Mouse (Mus musculus): ENCODE data around the gene Atad1. TPM values are rescaled to one million over a fixed set of nuclear protein-coding genes. Genes with fewer than 3 reads are reported as not detected.
A peak's percentile ranks its signal among the peaks of the same experiment; 100 is the strongest.

Gene Atad1
- polyA plus RNA-seq, 1 experiment from 2014 or later = 113 TPM

GRCm38 (mm10) chr19:32757831-32758792, 18.5 kb upstream of the Atad1 start:
- ATAC-seq (ENCODE audit: low read depth) = peak; percentile 12

GRCm38 (mm10) chr19:32756900-32757725, 17.5 kb upstream of the Atad1 start, which contains the start of gene Pten:
TSS of gene Pten (plus strand) at chr19:32757497.
- no peaks in the 10 kb centered on the region for H3K27me3 ChIP-seq
- H3K9me3 ChIP-seq = no peaks in the 10 kb centered on the region
- H3K27ac ChIP-seq (replicated peaks) = peak within 1 kb of the TSS; percentile 99
- ATAC-seq (ENCODE audit: low read depth) = peak; percentile 90
- WGBS = under 1% methylated on average over 53 of the region's 77 CpGs
- peak within 1 kb of the TSS; percentile 100 for H3K9ac ChIP-seq
- H3K4me1 ChIP-seq (replicated peaks) = peaks cover 39% of the 10 kb centered on the region
- H3K4me2 ChIP-seq = peak within 1 kb of the TSS; percentile 96
- H3K36me3 ChIP-seq = no peaks in the 10 kb centered on the region
- H3K4me3 ChIP-seq = peak within 1 kb of the TSS; percentile 96

More at GRCm38 (mm10) chr19:32757831-32758792, 18.5 kb upstream of the Atad1 start:
- under 1% methylated on average over 58 of the region's 69 CpGs for WGBS
- H3K9ac ChIP-seq = peak overlapping the region; percentile 100
- no peaks in the 10 kb centered on the region for H3K9me3 ChIP-seq
- H3K36me3 ChIP-seq = no peaks in the 10 kb centered on the region
- peak overlapping the region; percentile 96 for H3K4me2 ChIP-seq
- H3K4me3 ChIP-seq = peak overlapping the region; percentile 96
- no peaks in the 10 kb centered on the region for H3K27me3 ChIP-seq
- peaks cover 49% of the 10 kb centered on the region for H3K4me1 ChIP-seq (replicated peaks)
- H3K27ac ChIP-seq (replicated peaks) = peak overlapping the region; percentile 99

DNA sequence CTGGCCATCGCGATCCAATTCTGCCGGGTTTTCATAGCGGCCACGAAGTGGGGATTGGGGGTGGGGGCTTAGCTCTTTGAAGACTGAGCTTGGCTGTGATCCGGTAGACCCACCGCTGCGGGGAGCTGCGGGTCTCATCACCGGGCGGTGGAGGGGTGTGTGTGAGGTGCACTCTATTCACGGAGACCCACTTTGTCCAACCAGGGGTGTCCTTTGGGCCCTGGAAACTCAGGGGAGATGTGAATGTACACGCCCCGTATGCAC, 17.0 kb upstream of the Atad1 start:
- Histone ChIP-seq H3K27ac (replicated peaks) (peak overlapping the region; percentile 99), H3K4me3 (peak overlapping the region; percentile 96), H3K4me1 (replicated peaks) (peaks cover 38% of the 10 kb centered on the region), H3K27me3 (no peaks in the 10 kb centered on the region), H3K9ac (peak overlapping the region; percentile 93), H3K36me3 (no peaks in the 10 kb centered on the region), H3K9me3 (no peaks in the 10 kb centered on the region), H3K4me2 (peak overlapping the region; percentile 94)
- ATAC-seq (ENCODE audit: low read depth) = peak; percentile 73
- 0% methylated on average over 14 of the region's 14 CpGs for WGBS

DNA sequence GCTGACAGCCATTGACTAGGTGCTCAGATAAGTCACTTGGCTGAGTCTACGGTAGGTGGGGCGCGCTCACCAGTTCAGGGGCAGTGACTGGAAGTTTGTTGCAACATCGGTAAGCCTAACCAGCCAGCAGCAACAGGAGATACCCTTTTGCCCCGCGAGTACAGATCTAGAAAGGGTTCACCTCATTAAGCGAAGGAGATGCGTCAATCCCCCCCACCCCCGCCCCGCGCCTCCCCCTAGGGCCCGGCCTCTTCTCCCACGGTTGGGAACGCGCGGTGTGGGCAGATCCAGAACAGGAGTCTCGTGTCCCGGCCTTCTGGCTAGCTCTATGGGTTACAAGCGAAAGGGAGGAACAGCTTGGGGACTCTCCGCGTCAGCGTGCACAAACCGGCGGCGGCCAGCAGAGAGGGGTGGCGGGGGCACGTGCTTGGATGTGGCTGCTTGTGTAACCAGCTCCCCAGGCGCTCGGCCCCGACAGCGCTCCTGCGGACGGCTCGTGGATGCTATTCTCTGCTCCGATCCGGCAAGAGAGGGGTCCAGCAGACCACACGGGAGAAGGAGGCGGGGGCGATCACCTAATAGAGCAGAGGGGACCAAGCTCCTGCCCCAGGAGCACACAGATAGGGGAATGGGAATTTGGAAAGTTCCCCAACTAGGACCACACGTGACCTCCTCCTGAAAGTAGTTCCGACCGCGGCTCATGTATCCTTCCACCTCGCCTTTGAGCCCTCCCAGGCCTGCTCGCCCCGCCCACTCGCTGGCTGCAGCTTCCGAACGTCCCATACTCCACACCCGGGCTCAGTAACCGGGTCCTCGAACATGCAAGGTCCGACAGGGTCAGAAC, 16.4 kb upstream of the Atad1 start:
- Histone ChIP-seq H3K4me2 (peak overlapping the region; percentile 94), H3K9me3 (no peaks in the 10 kb centered on the region), H3K9ac (peak overlapping the region; percentile 93), H3K27ac (replicated peaks) (peak overlapping the region; percentile 99), H3K36me3 (no peaks in the 10 kb centered on the region), H3K4me1 (replicated peaks) (peaks cover 34% of the 10 kb centered on the region), H3K27me3 (no peaks in the 10 kb centered on the region), H3K4me3 (peak overlapping the region; percentile 96)
- WGBS = under 1% methylated on average over 53 of the region's 53 CpGs
- peak; percentile 86 for ATAC-seq (ENCODE audit: low read depth)

GRCm38 (mm10) chr19:32755104-32755791, 15.7 kb upstream of the Atad1 start:
- no peaks in the 10 kb centered on the region for H3K36me3 ChIP-seq
- H3K27ac ChIP-seq (replicated peaks) = peak overlapping the region; percentile 99
- H3K4me1 ChIP-seq (replicated peaks) = peaks cover 27% of the 10 kb centered on the region
- ATAC-seq (ENCODE audit: low read depth) = no peak
- peak overlapping the region; percentile 96 for H3K4me3 ChIP-seq
- H3K27me3 ChIP-seq = no peaks in the 10 kb centered on the region
- no peaks in the 10 kb centered on the region for H3K9me3 ChIP-seq
- H3K4me2 ChIP-seq = peak overlapping the region; percentile 94
- H3K9ac ChIP-seq = peak overlapping the region; percentile 93
- 3% methylated on average over 12 of the region's 12 CpGs for WGBS

DNA sequence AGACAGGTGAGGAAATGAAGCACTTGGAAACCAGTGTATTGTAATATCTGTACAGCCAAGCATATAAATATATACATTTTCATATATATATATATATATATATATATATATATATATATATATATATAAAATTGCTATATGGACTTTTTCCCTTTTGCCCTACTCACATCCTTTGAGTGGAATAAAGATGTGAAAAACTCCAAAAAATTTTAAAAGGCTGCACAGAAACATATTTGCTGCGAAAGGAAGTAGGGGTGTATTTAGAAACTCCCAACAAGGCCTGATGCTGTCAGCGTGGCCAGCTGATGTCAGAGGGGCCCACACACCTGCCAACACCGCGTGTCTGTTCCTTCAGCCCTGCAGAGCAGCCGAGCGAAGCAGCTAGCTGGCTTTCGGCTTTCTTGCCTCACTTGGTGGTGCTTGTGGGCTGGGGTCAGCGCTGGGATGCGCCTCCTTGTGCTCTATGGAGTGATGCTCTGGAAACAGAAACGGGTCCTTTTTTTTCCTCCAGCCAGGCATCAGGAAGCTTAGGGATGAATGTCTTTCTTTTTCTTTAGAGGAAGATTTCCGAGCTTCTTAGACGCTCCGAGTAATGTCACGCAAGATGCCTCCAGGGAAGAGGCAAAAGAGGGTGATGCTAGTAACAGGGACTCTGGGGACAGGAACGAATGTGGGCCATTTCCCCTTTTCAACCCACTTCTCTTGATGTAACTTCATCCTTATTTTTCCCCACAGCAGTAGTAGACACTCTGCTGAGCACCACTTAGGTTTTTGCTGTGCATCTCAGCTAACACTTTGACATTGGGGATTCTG, 14.8 kb upstream of the Atad1 start:
- Histone ChIP-seq H3K4me2 (peak overlapping the region; percentile 94), H3K9me3 (no peaks in the 10 kb centered on the region), H3K4me3 (peak overlapping the region; percentile 96), H3K27me3 (no peaks in the 10 kb centered on the region), H3K9ac (peak overlapping the region; percentile 93), H3K36me3 (no peaks in the 10 kb centered on the region), H3K27ac (replicated peaks) (peak overlapping the region; percentile 99; the same call in 1 of the 2 replicates), H3K4me1 (replicated peaks) (peaks cover 20% of the 10 kb centered on the region)
- 15% methylated on average over 15 of the region's 15 CpGs for WGBS
- no peak for ATAC-seq (ENCODE audit: low read depth)

GRCm38 (mm10) chr19:32753386-32753785, 13.8 kb upstream of the Atad1 start:
- WGBS = 84% methylated on average over 3 of the region's 3 CpGs
- no peak for ATAC-seq (ENCODE audit: low read depth)
- Histone ChIP-seq H3K4me2 (no peak overlapping the region), H3K9ac (no peak overlapping the region), H3K27me3 (no peaks in the 10 kb centered on the region), H3K36me3 (no peaks in the 10 kb centered on the region), H3K4me1 (replicated peaks) (peaks cover 15% of the 10 kb centered on the region), H3K27ac (replicated peaks) (no peak overlapping the region), H3K4me3 (no peak overlapping the region), H3K9me3 (no peaks in the 10 kb centered on the region)

DNA sequence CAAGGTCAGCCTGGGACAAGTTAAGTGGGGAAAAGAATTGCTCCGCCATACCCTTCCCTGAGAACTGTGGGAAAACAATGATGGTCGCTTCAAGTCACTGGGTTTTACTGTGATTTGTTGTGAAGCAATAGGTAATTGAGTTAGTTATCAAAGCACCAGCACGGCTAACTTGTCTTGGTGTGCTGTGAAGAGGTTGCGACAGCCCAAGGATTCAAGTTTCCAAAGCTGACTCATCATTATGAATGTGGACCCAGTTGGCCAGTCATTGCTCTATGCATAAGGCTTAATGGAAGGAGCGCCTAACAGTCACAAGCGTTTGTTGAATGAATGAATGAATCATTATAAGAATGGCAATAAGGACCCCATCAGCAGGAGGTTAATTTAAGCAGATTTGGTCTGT, 12.8 kb upstream of the Atad1 start:
- no peak for ATAC-seq (ENCODE audit: low read depth)
- Histone ChIP-seq H3K27me3 (no peaks in the 10 kb centered on the region), H3K27ac (replicated peaks) (no peak overlapping the region), H3K4me2 (no peak overlapping the region), H3K9ac (no peak overlapping the region), H3K4me3 (no peak overlapping the region), H3K9me3 (no peaks in the 10 kb centered on the region), H3K36me3 (no peaks in the 10 kb centered on the region), H3K4me1 (replicated peaks) (peaks cover 15% of the 10 kb centered on the region)
- 91% methylated on average over 6 of the region's 6 CpGs for WGBS

DNA sequence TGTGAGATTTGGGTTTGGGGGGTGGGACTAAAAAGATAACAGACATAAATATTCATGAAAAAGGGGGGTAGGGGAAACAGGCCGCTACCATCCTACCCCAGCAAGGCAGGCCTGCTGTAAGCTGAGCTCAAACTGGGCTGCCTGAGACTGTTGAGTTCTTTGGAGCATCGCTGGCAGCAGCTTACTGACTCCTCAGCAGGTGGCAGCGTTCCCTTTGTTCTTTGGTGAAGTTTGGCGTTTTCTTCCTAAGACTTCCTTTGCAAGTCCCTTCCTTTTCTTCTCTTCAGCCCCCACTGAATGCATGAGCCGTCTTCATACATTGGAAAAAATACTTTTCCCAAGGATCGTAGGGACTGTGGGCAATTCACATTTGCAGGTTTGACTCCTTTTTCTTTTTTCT, 9.8 kb upstream of the Atad1 start:
- Histone ChIP-seq H3K4me3 (no peak overlapping the region), H3K36me3 (no peaks in the 10 kb centered on the region), H3K4me1 (replicated peaks) (peaks cover 2% of the 10 kb centered on the region), H3K9ac (no peak overlapping the region), H3K9me3 (no peaks in the 10 kb centered on the region), H3K27me3 (no peaks in the 10 kb centered on the region), H3K27ac (replicated peaks) (no peak overlapping the region), H3K4me2 (no peak overlapping the region)
- WGBS = 8% methylated on average over 6 of the region's 6 CpGs
- ATAC-seq (ENCODE audit: low read depth) = no peak

DNA sequence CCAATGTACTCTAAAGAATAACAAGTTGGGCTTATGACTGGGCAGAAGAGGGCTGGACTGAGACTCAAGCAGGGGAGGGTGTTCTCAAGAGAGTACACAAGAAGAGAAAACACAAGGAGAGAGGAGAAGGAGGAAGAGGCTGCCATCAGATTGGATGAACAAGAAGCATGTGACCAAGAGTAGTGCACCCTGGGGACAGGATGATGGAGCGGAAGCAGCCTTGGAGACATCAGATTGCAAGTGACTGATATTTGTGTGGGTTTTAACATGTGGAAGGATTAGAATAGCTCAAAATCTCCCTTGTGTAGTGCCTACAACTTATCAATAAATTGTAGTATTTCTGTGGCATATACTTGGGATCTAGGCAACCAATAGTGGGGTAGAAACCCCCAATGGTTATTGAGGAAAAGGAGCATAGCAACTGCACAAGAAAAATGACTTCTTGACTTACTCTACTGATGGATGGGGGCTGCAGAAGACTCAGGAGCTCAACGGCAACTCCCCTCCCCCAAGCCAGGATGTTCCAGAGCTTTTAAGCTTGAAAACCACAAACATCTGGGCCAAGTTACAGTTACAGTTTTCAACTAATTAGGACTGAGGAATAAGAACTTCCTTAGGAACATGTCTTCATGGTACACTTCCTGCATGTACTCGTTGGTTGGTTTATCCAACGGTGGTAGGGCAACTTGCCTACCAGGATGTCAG, 1.2 kb upstream of the Atad1 start:
- no peak for ATAC-seq (ENCODE audit: low read depth)
- Histone ChIP-seq H3K9me3 (no peaks in the 10 kb centered on the region), H3K4me1 (replicated peaks) (no peaks in the 10 kb centered on the region), H3K9ac (no peak overlapping the region), H3K4me3 (no peak overlapping the region), H3K4me2 (no peak overlapping the region), H3K36me3 (no peaks in the 10 kb centered on the region), H3K27ac (replicated peaks) (no peak overlapping the region), H3K27me3 (no peaks in the 10 kb centered on the region)
- 94% methylated on average over 4 of the region's 4 CpGs for WGBS

Measured in neural tube, embryonic 13.5 days (tissue).